Mouse (Mus musculus): Measurements from ENCODE around the gene Fam171b. TPM values are rescaled to one million over a fixed set of nuclear protein-coding genes. Genes with fewer than 3 reads are reported as not detected.

The Fam171b gene
- total RNA-seq, 2 experiments from 2014 or later, result 174 to 201 TPM

DNA sequence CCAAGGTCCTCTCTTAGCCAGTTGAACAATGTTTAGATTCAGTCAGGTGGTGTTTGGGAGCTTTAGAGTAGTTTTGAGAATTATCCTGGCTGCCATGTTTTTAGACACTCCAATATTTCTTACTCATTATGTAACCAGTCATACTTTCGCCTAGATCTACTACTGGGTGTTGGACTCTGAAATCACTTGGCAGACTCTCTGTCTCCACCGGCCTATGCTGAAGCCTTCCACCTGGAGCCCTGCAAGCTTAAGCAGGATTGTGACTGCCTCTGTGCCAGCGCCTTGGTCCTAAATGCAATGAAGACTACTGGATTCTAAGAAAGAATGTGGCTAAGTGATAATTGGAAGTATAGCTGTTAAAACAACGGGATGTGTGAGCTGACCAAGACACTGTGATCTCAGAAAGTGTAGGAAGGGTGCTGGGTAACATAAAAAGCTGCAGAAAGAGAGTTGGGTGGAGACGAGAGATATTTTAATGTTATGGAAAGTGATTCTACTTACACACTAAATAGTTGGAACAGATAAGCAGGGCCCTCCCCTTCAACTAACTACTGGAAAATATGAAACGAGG, 71.5 kb downstream of the Fam171b start:
- DNase-seq (ENCODE audit: low spot score in 2 of 2), result no peak

DNA sequence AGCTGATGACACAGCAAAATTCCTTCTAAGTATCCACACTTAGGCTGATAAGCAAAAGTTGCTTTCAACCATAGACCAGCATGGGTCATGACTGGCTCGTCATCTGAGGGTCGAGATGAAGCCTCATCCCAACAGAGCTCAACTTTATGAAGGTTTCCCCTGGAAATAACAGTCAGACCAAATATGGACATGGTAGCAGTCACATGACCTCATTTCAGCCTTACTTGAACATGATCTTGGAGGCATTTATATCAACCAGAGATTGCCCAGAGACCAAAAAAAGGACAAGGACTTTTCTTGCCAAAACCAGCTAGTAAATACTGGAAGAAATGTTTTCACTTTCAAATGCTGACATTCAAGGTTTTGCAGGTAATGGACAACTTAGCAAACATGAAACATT, 81.3 kb downstream of the Fam171b start:
- no peak for DNase-seq (ENCODE audit: low spot score in 2 of 2)

DNA sequence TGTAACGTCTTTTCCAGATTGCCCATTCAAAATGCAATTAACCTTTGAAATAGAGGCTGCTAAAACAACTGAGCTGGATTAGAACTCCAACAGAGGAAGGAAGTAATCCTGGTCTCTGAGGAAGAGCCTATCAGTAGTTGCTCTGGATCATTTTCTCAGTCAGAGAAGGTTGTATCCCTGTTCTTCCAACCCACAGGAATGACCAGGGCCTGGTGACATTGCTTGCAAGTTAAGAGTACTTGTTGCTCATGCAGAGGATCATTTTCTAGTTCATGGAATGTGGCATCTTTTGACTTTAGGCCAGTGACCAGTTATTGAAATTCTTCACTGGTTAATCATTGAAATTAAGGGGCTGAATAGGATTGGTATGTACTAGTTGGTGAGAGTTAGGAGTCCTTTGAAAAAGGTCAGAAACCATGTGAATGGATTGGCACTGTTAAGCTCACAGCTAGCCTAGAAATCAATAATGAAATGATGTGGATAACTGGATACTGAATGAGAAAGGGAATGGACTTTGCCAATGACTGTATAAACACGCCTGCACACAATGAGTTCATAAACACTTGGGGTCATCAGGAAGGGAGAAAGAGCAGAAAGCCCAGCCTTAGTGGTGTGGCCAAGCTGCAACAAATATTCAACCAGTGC, 89.6 kb downstream of the Fam171b start:
- DNase-seq (ENCODE audit: low spot score in 2 of 2), result no peak

DNA sequence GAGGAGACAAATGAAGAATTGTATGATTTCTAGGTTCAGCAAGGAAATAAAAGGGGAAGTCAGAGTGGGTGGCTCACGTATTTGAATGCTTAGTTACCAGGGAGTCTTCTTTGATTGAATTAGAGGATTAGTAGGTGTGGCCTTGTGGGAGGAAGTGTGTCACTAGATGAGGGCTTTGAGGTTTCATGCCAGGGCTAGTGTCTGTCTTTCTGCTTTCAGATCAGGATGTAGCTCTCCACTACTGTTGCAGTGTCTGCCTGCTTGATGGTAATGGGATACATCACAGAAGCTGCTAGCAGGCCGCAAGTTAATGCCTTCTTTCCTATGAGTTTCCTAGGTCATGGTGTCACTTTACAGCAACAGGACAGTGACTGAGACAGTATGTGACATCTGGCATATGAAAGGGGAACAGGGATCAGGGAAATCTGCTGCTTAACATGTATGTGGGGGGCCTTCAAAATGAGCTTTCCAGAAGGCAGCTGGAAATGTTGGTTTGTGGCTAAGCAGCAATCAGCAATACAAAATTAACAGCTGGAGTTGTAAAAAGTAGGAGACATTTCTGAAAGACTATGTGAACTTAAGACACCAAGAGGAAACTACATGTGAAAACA, 117.1 kb downstream of the Fam171b start:
- no peak for DNase-seq (ENCODE audit: low spot score in 2 of 2)

Other genes starting within 250 kb of the Fam171b start
- 100 to 1,000 TPM; 133 to 138 TPM for gene Zc3h15, start 168.2 kb upstream of the Fam171b start, total RNA-seq (2021)
- 10 to 100 TPM; 50.4 to 52.3 TPM for gene Itgav, start 88.2 kb upstream of the Fam171b start, total RNA-seq (2021)
- not detected for gene Zswim2, start 128.6 kb downstream of the Fam171b start, total RNA-seq (2021)
- 1 to 10 TPM; 1.4 to 1.7 TPM for gene Gm13698, start 143.1 kb downstream of the Fam171b start, total RNA-seq (2021)
- 1 to 10 TPM; 1.4 to 1.7 TPM for gene Gm13693, start 148.9 kb downstream of the Fam171b start, total RNA-seq (2021)
- gene Gm13695, start 154.7 kb downstream of the Fam171b start, total RNA-seq (2021), result 1 to 10 TPM in 1 of 2 experiments, not detected in 1; 1.4 TPM
- 1 to 10 TPM; 1.4 to 1.7 TPM for gene Gm13696, start 160.5 kb downstream of the Fam171b start, total RNA-seq (2021)
- gene Gm13694, start 166.3 kb downstream of the Fam171b start, total RNA-seq (2021), result 1 to 10 TPM; 1.4 to 1.7 TPM
- gene Gm13697, start 172.1 kb downstream of the Fam171b start, total RNA-seq (2021), result 1 to 10 TPM; 1.4 to 1.7 TPM
- gene Gm13691, start 177.9 kb downstream of the Fam171b start, total RNA-seq (2021), result 1 to 10 TPM; 1.4 to 1.7 TPM